Mouse (Mus musculus) myocyte (in vitro differentiated cells): ENCODE results near the gene C1qb.

Experiments used
- CEBPB ChIP-seq: IDR thresholded peaks from 2 replicates; pipeline ENCODE4 v1.6.1; 2011; ENCODE audit warnings: mild to moderate bottlenecking, moderate library complexity; ENCODE audit not compliant: poor library complexity, insufficient read depth, severe bottlenecking
- MAX ChIP-seq: IDR thresholded peaks from one replicate; pipeline ENCODE4 v1.6.1; 2011; ENCODE audit warnings: low read depth, mild to moderate bottlenecking, control low read depth
- MYOD1 ChIP-seq, 3 experiments: IDR thresholded peaks; one replicate each; pipeline ENCODE4 v1.6.1; 2011; ENCODE audit warnings: control low read depth in 2 of 3, low read depth in 2 of 3, mild to moderate bottlenecking in 2 of 3, moderate library complexity in 1 of 3; ENCODE audit not compliant: insufficient read length in 2 of 3, control insufficient read depth in 1 of 3
- MYOG ChIP-seq, 3 experiments: IDR thresholded peaks; one replicate each; pipeline ENCODE4 v1.6.1; 2011; ENCODE audit warnings: control low read depth in 2 of 3, low read depth in 2 of 3, mild to moderate bottlenecking in 2 of 3; ENCODE audit not compliant: insufficient read length in 2 of 3, control insufficient read depth in 1 of 3, insufficient read depth in 1 of 3
- POLR2A ChIP-seq: IDR thresholded peaks from one replicate; pipeline ENCODE4 v1.6.1; 2011; ENCODE audit warnings: low read depth, mild to moderate bottlenecking, control low read depth, moderate library complexity; ENCODE audit not compliant: insufficient read length
- POLR2AphosphoS2 ChIP-seq: IDR thresholded peaks from one replicate; pipeline ENCODE4 v1.6.1; 2011; ENCODE audit warnings: low read depth, control low read depth; ENCODE audit not compliant: insufficient read length
- SRF ChIP-seq: IDR thresholded peaks from one replicate; pipeline ENCODE4 v1.6.1; 2011; ENCODE audit warnings: low read depth; ENCODE audit not compliant: control insufficient read depth, insufficient read length
- TCF12 ChIP-seq: IDR thresholded peaks from one replicate; pipeline ENCODE4 v1.6.1; 2011; ENCODE audit warnings: mild to moderate bottlenecking, control low read depth; ENCODE audit not compliant: poor library complexity, insufficient read depth, severe bottlenecking
- TCF3 ChIP-seq: IDR thresholded peaks from one replicate; pipeline ENCODE4 v1.6.1; 2011; ENCODE audit warnings: low read depth, control low read depth; ENCODE audit not compliant: insufficient read length
- USF1 ChIP-seq: IDR thresholded peaks from one replicate; pipeline ENCODE4 v1.6.1; 2011; ENCODE audit warnings: low read depth, mild to moderate bottlenecking, control low read depth, moderate library complexity

DNA sequence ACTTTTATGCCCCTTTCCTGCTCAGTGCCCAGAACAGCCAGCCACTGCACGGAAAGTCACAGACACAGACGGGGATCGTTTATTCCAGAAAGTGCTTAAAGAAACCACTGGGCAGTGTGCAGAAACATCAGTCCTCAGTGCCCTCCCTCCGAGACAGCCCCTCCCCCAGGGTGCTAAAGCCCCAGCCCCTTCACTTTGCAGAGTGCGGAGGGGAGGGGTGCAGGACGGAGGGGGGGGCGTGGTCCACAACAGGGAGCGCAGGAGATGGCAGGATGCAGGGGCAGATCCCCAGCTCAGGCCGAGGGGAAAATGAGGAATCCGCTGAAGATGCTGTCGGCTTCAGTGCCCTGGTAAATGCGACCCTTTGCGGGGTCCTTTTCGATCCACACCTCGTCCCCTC lies 9.9 kb upstream of the C1qb start:
- TF ChIP-seq POLR2A: no peak
- no peak for TF ChIP-seq POLR2AphosphoS2
- TF ChIP-seq MAX: no peak
- TF ChIP-seq MYOD1 (IDR thresholded peaks at IDR 0.05; ENCODE audit: control insufficient read depth in 1 of 3, insufficient read length in 2 of 3, low read depth in 2 of 3): no peak
- TF ChIP-seq USF1: no peak
- no peak for TF ChIP-seq TCF12
- TF ChIP-seq CEBPB: no peak
- TF ChIP-seq MYOG (IDR thresholded peaks at IDR 0.05; ENCODE audit: control insufficient read depth in 1 of 3, insufficient read depth in 1 of 3, insufficient read length in 2 of 3, low read depth in 2 of 3): no peak
- no peak for TF ChIP-seq TCF3
- TF ChIP-seq SRF: no peak
